In genomic region chr3:101110838-101111103, GRCm38 (mm10) we compare ENCODE assay signal across 9 mouse cellular contexts. TPM values are rescaled to one million over a fixed set of nuclear protein-coding genes. Genes with fewer than 3 reads are reported as not detected.
A peak's percentile ranks its signal among the peaks of the same experiment; 100 is the strongest.
DNase-seq lines count a peak whose midpoint lies in the region; ATAC-seq and TF ChIP-seq lines count a peak whose summit lies in the region.
"Had no signal": no experiment of that assay in that cellular context is flagged by ENCODE, and none has a peak within 500 bp of the region (broad histone marks: within the 10 kb centered on the region; RNA-seq: fewer than 3 reads in every experiment).

No protein-coding gene starts in this region.

- no peaks in the 10 kb centered on the region for H3K36me3 ChIP-seq in heart, postnatal 0 days (replicated peaks; ENCODE audit: control insufficient read depth, insufficient read depth, low read length)
- no peaks in the 10 kb centered on the region for H3K36me3 ChIP-seq in embryonic facial prominence, embryonic 11.5 days (replicated peaks; ENCODE audit: control insufficient read depth, insufficient read depth, low read depth, low read length)
- no peaks in the 10 kb centered on the region for H3K36me3 ChIP-seq in hindbrain, postnatal 0 days (ENCODE audit: insufficient read depth, low read length)
- H3K36me3 ChIP-seq in midbrain, embryonic 16.5 days (ENCODE audit: control insufficient read depth, insufficient read depth, low read length) = no peaks in the 10 kb centered on the region

- ATAC-seq in heart, postnatal 0 days (ENCODE audit: insufficient read depth, low read depth) = no peak
- ATAC-seq in embryonic facial prominence, embryonic 11.5 days (replicated peaks; ENCODE audit: insufficient number of reproducible peaks, low FRiP score, low TSS enrichment, low read depth) = no peak; the same call in 1 of the 2 replicates
- ATAC-seq in hindbrain, postnatal 0 days = no peak
- ATAC-seq in midbrain, embryonic 16.5 days = no peak

- H3K27me3 ChIP-seq in heart, postnatal 0 days (ENCODE audit: control insufficient read depth, insufficient read depth, low read length) = no peaks in the 10 kb centered on the region
- H3K27me3 ChIP-seq in embryonic facial prominence, embryonic 11.5 days (ENCODE audit: control insufficient read depth, insufficient read depth, low read length) = no peaks in the 10 kb centered on the region
- no peaks in the 10 kb centered on the region for H3K27me3 ChIP-seq in hindbrain, postnatal 0 days (ENCODE audit: insufficient read depth, low read length)
- H3K27me3 ChIP-seq in midbrain, embryonic 16.5 days (ENCODE audit: control insufficient read depth, insufficient read depth, low read depth, low read length) = no peaks in the 10 kb centered on the region; the same call in 1 of the 2 replicates
- H3K27me3 ChIP-seq: CH12.LX had no signal

- H3K9me3 ChIP-seq in heart, postnatal 0 days (replicated peaks; ENCODE audit: control insufficient read depth, low read length) = no peaks in the 10 kb centered on the region
- H3K9me3 ChIP-seq in embryonic facial prominence, embryonic 11.5 days (replicated peaks; ENCODE audit: control insufficient read depth, low read length) = no peaks in the 10 kb centered on the region
- H3K9me3 ChIP-seq in hindbrain, postnatal 0 days (ENCODE audit: low read length) = no peaks in the 10 kb centered on the region
- H3K9me3 ChIP-seq in midbrain, embryonic 16.5 days (replicated peaks; ENCODE audit: control insufficient read depth, low read length, poor library complexity, severe bottlenecking) = no peaks in the 10 kb centered on the region

- peak overlapping the region; percentile 99 for H3K4me2 ChIP-seq in heart, postnatal 0 days (ENCODE audit: low read depth, low read length)
- peak overlapping the region; percentile 82 for H3K4me2 ChIP-seq in embryonic facial prominence, embryonic 11.5 days (ENCODE audit: low read depth, low read length)
- peak overlapping the region; percentile 92 for H3K4me2 ChIP-seq in hindbrain, postnatal 0 days (ENCODE audit: low read depth, low read length)
- peak overlapping the region; percentile 89 for H3K4me2 ChIP-seq in midbrain, embryonic 16.5 days (ENCODE audit: low read length)

- H3K9ac ChIP-seq in heart, postnatal 0 days (replicated peaks; ENCODE audit: low read depth, low read length) = peak overlapping the region; percentile 91; the same call in 1 of the 2 replicates
- H3K9ac ChIP-seq in embryonic facial prominence, embryonic 11.5 days (replicated peaks; ENCODE audit: low read length) = peak overlapping the region; percentile 89
- H3K9ac ChIP-seq in hindbrain, postnatal 0 days (replicated peaks; ENCODE audit: low read length) = peak overlapping the region; percentile 88; the same call in 1 of the 2 replicates
- H3K9ac ChIP-seq in midbrain, embryonic 16.5 days (ENCODE audit: low read depth, low read length) = 0 out of 2 replicates have a peak overlapping the region, but pooled peaks have one; percentile 98

- DNase-seq in heart, postnatal 0 days (ENCODE audit: low spot score) = no peak
- no peak for DNase-seq in heart, postnatal 4 days
- DNase-seq in embryonic facial prominence, embryonic 11.5 days (ENCODE audit: low spot score) = no peak
- DNase-seq in hindbrain, postnatal 0 days (ENCODE audit: low spot score) = no peak
- DNase-seq in right cerebral cortex, adult 18-20 months = no peak
- DNase-seq in urinary bladder, adult 18-20 months (ENCODE audit: low spot score in 2 of 2) = no peak
- DNase-seq in cerebellum, adult 8-10 months = no peak

- no peak for TF ChIP-seq CTCF in heart, postnatal 0 days (IDR thresholded peaks at IDR 0.05; ENCODE audit: low read depth)
- TF ChIP-seq CTCF in hindbrain, postnatal 0 days (IDR thresholded peaks at IDR 0.05; ENCODE audit: low read depth) = no peak

- peaks cover 19% of the 10 kb centered on the region for H3K4me1 ChIP-seq in heart, postnatal 0 days (ENCODE audit: control insufficient read depth, insufficient read depth)
- H3K4me1 ChIP-seq in embryonic facial prominence, embryonic 11.5 days (ENCODE audit: control insufficient read depth, insufficient read depth, low read length) = peaks cover 3% of the 10 kb centered on the region; the same call in 1 of the 2 replicates
- peaks cover 8% of the 10 kb centered on the region for H3K4me1 ChIP-seq in hindbrain, postnatal 0 days (ENCODE audit: insufficient read depth, low read length)
- peaks cover 33% of the 10 kb centered on the region for H3K4me1 ChIP-seq in midbrain, embryonic 16.5 days (ENCODE audit: control insufficient read depth, insufficient read depth, low read length)

- no peak for TF ChIP-seq EP300 in heart, postnatal 0 days (IDR thresholded peaks at IDR 0.05; ENCODE audit: low read depth)

- H3K27ac ChIP-seq in heart, postnatal 0 days (ENCODE audit: low read depth) = peak overlapping the region; percentile 94
- no peak overlapping the region; the same call in 1 of the 2 replicates for H3K27ac ChIP-seq in embryonic facial prominence, embryonic 11.5 days (replicated peaks; ENCODE audit: low read depth, low read length)
- H3K27ac ChIP-seq in hindbrain, postnatal 0 days = peak overlapping the region; percentile 80; the same call in 1 of the 2 replicates
- peak overlapping the region; percentile 80; the same call in 1 of the 2 replicates for H3K27ac ChIP-seq in midbrain, embryonic 16.5 days (ENCODE audit: low read length)

- peak overlapping the region; percentile 95 for H3K4me3 ChIP-seq in heart, postnatal 0 days (ENCODE audit: low read depth, low read length)
- peak overlapping the region; percentile 78 for H3K4me3 ChIP-seq in embryonic facial prominence, embryonic 11.5 days (ENCODE audit: low read depth, low read length)
- peak overlapping the region; percentile 80 for H3K4me3 ChIP-seq in hindbrain, postnatal 0 days (ENCODE audit: low read length)
- H3K4me3 ChIP-seq in midbrain, embryonic 16.5 days (ENCODE audit: low read depth, low read length) = peak overlapping the region; percentile 88

RNA-seq across cellular contexts. Expression of gene Ptgfrn, which starts 0.7 kb away (rescaled TPM):
- total RNA-seq in heart, postnatal 0 days (2014; rRNA removed; ENCODE audit: low replicate concordance) = 61.5 and 74.4 TPM in 2 replicates
- 4.6 and 5.2 TPM in 2 replicates for polyA plus RNA-seq in heart, postnatal 0 days (2015; fragmentation: Nextera tagmentation; extraction: Ambion mirVana)
- 10 to 100 TPM; 87.6 to 89.2 TPM for total RNA-seq in heart, postnatal 4 days (2021)
- polyA plus RNA-seq in embryonic facial prominence, embryonic 11.5 days (2014; fragmentation: Nextera tagmentation; extraction: Ambion mirVana) = 4.8 and 6.5 TPM in 2 replicates
- 51.0 and 52.5 TPM in 2 replicates for total RNA-seq in hindbrain, postnatal 0 days (2014; rRNA removed)
- polyA plus RNA-seq in hindbrain, postnatal 0 days (2015; fragmentation: Nextera tagmentation; extraction: Ambion mirVana) = 3.9 and 4.1 TPM in 2 replicates
- polyA plus RNA-seq in midbrain, embryonic 16.5 days (2015; fragmentation: Nextera tagmentation; extraction: Ambion mirVana) = 2.6 and 2.9 TPM in 2 replicates
- total RNA-seq: CH12.LX had no signal
